Mouse (Mus musculus) small intestine, adult 2 months (tissue): ENCODE measurements around the gene Phactr2.

Experiments used
- CTCF ChIP-seq: fragments of 200-500 bp; IDR thresholded peaks from 2 replicates; pipeline ENCODE4 v1.5.1; 2012; ENCODE audit warnings: low read depth, mild to moderate bottlenecking, control low read depth, inconsistent platforms, low read length, moderate library complexity, mixed read lengths; ENCODE audit not compliant: insufficient replicate concordance, insufficient read length; ENCODE audit errors: extremely low read depth
- POLR2A ChIP-seq: fragments of 200-500 bp; IDR thresholded peaks from 2 replicates; pipeline ENCODE4 v1.6.1; 2012; ENCODE audit warnings: low read depth, mild to moderate bottlenecking, control low read depth, inconsistent platforms, low read length, moderate library complexity

DNA sequence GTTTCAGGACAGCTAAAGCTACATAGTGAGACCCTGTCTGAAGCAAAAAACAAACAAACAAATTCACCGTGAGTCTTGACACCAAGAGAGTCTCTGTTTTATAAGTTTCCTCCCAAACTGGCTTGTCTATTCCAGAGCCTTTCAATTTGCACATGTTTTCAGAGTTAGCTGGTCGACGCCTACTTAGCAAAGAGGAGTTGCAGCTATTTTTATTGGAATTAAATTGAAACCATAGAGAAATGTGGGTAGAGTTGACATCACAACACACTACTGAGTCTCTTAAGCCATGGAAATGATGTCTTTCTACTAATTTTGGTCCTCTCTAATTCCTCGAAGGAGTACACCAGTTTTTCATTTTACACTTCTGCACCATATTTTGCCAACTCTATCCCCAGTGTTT lies 313.3 kb downstream of the Phactr2 start:
- TF ChIP-seq CTCF (no peak), POLR2A (no peak)
